Mouse (Mus musculus): ENCODE results near the gene Plekha8. TPM values are rescaled to one million over a fixed set of nuclear protein-coding genes. Genes with fewer than 3 reads are reported as not detected.

The Plekha8 gene
- polyA plus RNA-seq, 1 experiment from 2014 or later = 24.6 TPM

DNA sequence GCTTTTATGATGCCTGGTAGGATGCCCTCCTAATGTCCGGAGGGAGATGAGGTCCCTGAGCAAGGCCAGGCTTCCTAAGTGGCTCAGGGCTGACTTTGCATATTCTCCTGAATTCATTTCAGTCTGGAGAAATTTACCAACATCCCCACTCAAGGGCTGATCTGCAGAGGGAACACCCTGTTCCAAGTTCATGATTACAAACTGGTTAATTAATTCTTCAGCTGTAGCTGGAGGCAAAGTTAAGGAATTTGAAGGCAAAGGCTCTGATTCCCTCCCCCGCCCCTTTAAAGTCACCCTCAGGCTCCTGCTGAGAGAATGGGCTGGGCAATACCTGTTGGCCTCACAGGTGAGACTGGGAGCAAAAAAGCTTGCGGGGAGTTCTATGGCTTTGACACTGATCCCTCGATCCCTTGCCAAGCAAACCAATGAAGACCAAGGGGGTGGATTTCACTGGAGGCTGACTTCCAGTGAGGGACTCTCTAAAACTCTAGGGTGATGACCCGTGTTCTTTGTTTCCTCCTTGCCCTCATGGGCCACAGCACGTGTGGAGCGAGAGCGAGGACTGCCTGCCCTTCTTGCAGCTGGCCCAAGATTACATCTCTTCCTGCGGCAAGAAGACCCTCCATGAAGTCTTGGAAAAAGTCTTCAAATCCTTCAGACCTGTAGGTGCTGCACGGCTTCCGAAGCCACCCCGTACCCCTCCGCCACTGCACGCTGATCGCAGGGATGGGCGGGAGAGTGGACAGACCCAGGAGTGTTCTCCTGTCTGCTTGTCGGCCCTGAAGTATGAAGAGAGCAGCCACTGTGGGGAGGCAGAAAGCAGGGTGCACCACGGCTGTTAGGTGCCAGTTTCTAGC is 93.8 kb downstream of the Plekha8 start:
- H3K36me3 ChIP-seq = peaks cover 14% of the 10 kb centered on the region; the same call in 1 of the 2 replicates
- H3K4me1 ChIP-seq (replicated peaks) = no peaks in the 10 kb centered on the region
- no peak overlapping the region for H3K9ac ChIP-seq (replicated peaks)
- ATAC-seq (ENCODE audit: insufficient number of reproducible peaks, insufficient read depth, low FRiP score, low TSS enrichment, low read depth) = no peak
- no peak overlapping the region for H3K4me3 ChIP-seq (replicated peaks)
- H3K27me3 ChIP-seq = peaks cover 6% of the 10 kb centered on the region
- WGBS = 79% methylated on average over 18 of the region's 18 CpGs
- no peak overlapping the region for H3K4me2 ChIP-seq
- H3K9me3 ChIP-seq = no peaks in the 10 kb centered on the region
- no peak overlapping the region for H3K27ac ChIP-seq

- 88% methylated on average over 7 of the region's 7 CpGs for WGBS
- Histone ChIP-seq H3K9ac (replicated peaks) (no peak overlapping the region), H3K9me3 (no peaks in the 10 kb centered on the region)
Observed at GRCm38 (mm10) chr6:54689686-54690085, 94.8 kb downstream of the Plekha8 start.

DNA sequence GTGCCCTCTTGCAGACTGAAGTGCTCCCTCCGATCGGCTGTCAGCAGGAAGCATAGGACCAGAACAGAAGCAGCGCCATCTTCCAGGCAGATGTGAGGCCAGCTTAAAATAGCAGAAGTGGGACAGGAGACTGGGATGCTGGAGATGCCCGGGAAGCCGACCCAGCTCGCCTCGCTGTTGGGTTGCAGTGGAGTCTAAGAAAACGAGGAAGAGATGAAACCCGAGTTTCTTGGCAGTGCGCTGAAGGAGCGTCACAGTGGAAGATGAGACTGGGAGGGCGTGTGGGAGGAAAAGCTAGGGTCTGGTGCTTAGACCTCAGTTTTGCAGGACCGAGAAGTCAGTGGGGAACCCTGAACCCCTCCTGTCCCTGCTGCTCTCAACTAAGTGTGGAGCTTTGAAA is 95.9 kb downstream of the Plekha8 start:
- no peak for ATAC-seq (ENCODE audit: insufficient number of reproducible peaks, insufficient read depth, low FRiP score, low TSS enrichment, low read depth)
- peaks cover 14% of the 10 kb centered on the region; the same call in 1 of the 2 replicates for H3K36me3 ChIP-seq
- WGBS = 84% methylated on average over 13 of the region's 13 CpGs
- no peak overlapping the region for H3K4me3 ChIP-seq (replicated peaks)
- H3K9me3 ChIP-seq = no peaks in the 10 kb centered on the region
- H3K27ac ChIP-seq = no peak overlapping the region
- no peak overlapping the region for H3K4me2 ChIP-seq
- no peaks in the 10 kb centered on the region for H3K4me1 ChIP-seq (replicated peaks)
- H3K9ac ChIP-seq (replicated peaks) = no peak overlapping the region
- no peaks in the 10 kb centered on the region; the same call in 1 of the 2 replicates for H3K27me3 ChIP-seq

More at GRCm38 (mm10) chr6:54689686-54690085, 94.8 kb downstream of the Plekha8 start:
- H3K36me3 ChIP-seq = peaks cover 14% of the 10 kb centered on the region; the same call in 1 of the 2 replicates
- no peaks in the 10 kb centered on the region; the same call in 1 of the 2 replicates for H3K27me3 ChIP-seq
- H3K4me1 ChIP-seq (replicated peaks) = no peaks in the 10 kb centered on the region
- H3K4me3 ChIP-seq (replicated peaks) = no peak overlapping the region
- H3K27ac ChIP-seq = no peak overlapping the region
- no peak overlapping the region for H3K4me2 ChIP-seq
- no peak for ATAC-seq (ENCODE audit: insufficient number of reproducible peaks, insufficient read depth, low FRiP score, low TSS enrichment, low read depth)

- Histone ChIP-seq H3K9me3 (no peaks in the 10 kb centered on the region), H3K4me1 (replicated peaks) (no peaks in the 10 kb centered on the region), H3K4me3 (replicated peaks) (no peak overlapping the region), H3K36me3 (peaks cover 14% of the 10 kb centered on the region; the same call in 1 of the 2 replicates), H3K27ac (no peak overlapping the region), H3K9ac (replicated peaks) (no peak overlapping the region), H3K27me3 (no peaks in the 10 kb centered on the region; the same call in 1 of the 2 replicates), H3K4me2 (no peak overlapping the region)
- WGBS = 84% methylated on average over 14 of the region's 14 CpGs
- no peak for ATAC-seq (ENCODE audit: insufficient number of reproducible peaks, insufficient read depth, low FRiP score, low TSS enrichment, low read depth)
Observed at GRCm38 (mm10) chr6:54691368-54692116, 96.6 kb downstream of the Plekha8 start.

- Histone ChIP-seq H3K27me3 (no peaks in the 10 kb centered on the region; the same call in 1 of the 2 replicates), H3K4me2 (no peak overlapping the region), H3K4me1 (replicated peaks) (no peaks in the 10 kb centered on the region), H3K9ac (replicated peaks) (no peak overlapping the region), H3K9me3 (no peaks in the 10 kb centered on the region), H3K27ac (no peak overlapping the region), H3K36me3 (peaks cover 14% of the 10 kb centered on the region; the same call in 1 of the 2 replicates), H3K4me3 (replicated peaks) (no peak overlapping the region)
- no peak for ATAC-seq (ENCODE audit: insufficient number of reproducible peaks, insufficient read depth, low FRiP score, low TSS enrichment, low read depth)
- 85% methylated on average over 1 of the region's 1 CpGs for WGBS
Observed at GRCm38 (mm10) chr6:54692201-54692600, 97.3 kb downstream of the Plekha8 start.

GRCm38 (mm10) chr6:54693286-54693685 is 98.4 kb downstream of the Plekha8 start:
- Histone ChIP-seq H3K9ac (replicated peaks) (no peak overlapping the region), H3K27me3 (no peaks in the 10 kb centered on the region), H3K4me2 (no peak overlapping the region), H3K4me1 (replicated peaks) (no peaks in the 10 kb centered on the region), H3K27ac (no peak overlapping the region), H3K9me3 (no peaks in the 10 kb centered on the region), H3K4me3 (replicated peaks) (no peak overlapping the region), H3K36me3 (peaks cover 14% of the 10 kb centered on the region; the same call in 1 of the 2 replicates)
- WGBS = 88% methylated on average over 6 of the region's 6 CpGs
- ATAC-seq (ENCODE audit: insufficient number of reproducible peaks, insufficient read depth, low FRiP score, low TSS enrichment, low read depth) = no peak

Other genes with a start within 250 kb of the Plekha8 start
- 1.0 and 1.1 TPM in 2 replicates for gene Wipf3, start 165.5 kb upstream of the Plekha8 start, polyA plus RNA-seq (2016; fragmentation: Nextera tagmentation; extraction: Ambion mirVana)
- gene Scrn1, start 28.6 kb upstream of the Plekha8 start, polyA plus RNA-seq (2016; fragmentation: Nextera tagmentation; extraction: Ambion mirVana) = 13.9 and 15.0 TPM in 2 replicates
- 25.2 and 26.1 TPM in 2 replicates for gene Fkbp14, start 2.2 kb downstream of the Plekha8 start, polyA plus RNA-seq (2016; fragmentation: Nextera tagmentation; extraction: Ambion mirVana)
- 9.6 and 12.9 TPM in 2 replicates for gene Mturn, start 86.5 kb downstream of the Plekha8 start, polyA plus RNA-seq (2016; fragmentation: Nextera tagmentation; extraction: Ambion mirVana)
- gene Znrf2, start 221.8 kb downstream of the Plekha8 start, polyA plus RNA-seq (2016; fragmentation: Nextera tagmentation; extraction: Ambion mirVana) = 3.1 and 3.9 TPM in 2 replicates